Mouse (Mus musculus) MEL-GATA-1-ER (cell line): Measurements from ENCODE around the gene Cyp2c67.
"Not testable (repeated sequence)": the region's sequence is repeated elsewhere in the genome, so short reads cannot be mapped to it uniquely, and the experiment has no call there.

Experiments
- DNase-seq: peaks from one replicate; pipeline ENCODE4 v3.0.0-alpha.2; 2012; ENCODE audit warnings: low read depth; ENCODE audit errors: extremely low read depth

The Cyp2c67 gene

DNA sequence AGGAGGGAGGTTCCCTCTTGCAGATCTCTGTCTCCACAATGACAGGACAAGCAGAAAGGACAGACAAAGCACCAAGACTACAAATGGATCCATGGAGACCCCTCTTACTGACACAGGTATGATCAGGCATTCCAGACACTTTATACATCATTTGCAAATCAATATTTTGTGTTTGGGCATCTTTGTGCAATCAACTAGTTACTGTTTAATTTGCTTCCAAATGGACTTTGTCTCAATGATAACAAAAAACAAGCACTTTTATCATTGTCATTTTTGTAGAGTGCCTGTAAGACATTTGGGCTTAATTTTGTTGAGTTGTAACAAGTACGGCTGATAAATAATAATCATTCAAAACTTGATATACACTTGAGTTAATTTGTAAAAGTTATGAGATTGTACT, at the start of gene Cyp2c67:
Gene Cyp2c67, minus strand, starts transcription at position 114 of the 400 bp plus-strand sequence.
- DNase-seq, result no peak

DNA sequence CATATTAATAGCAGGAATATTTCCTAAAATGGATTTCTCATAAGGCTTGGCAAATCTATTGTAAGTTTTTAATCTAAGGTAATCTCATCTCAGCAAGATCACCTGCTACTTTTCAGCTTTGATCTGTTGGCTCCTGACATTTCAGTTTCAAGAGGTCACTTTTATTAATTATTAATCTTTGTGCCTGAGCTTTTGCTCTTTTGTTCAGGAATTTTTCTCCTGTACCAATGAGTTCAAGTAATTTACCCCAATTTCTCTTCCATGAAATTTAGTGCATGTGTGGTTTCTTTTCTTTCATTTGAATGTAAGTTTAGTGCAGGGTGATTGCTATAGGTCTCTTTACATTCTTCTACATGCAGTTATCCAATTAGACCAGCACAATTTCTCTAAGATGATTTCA, 16.8 kb upstream of the Cyp2c67 start:
- not testable (repeated sequence) for DNase-seq

DNA sequence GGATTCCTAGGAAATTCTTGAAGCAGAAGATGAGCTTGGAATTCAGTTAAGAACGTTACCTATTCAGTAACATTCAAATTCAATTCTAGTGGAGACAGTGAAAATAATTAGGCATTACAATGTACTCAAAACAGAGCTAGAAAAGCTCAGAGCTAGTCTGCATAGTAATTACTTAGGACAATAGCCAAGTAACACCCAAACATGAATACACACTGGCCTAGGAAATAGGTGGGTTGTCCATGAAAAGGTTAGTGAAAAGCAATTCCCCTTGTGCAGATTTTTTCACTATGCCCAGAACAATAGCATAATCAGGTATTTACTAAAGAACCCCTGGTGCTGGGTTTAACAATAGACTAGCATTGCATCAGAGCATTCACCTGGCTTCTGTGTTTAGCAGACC, 3.5 kb upstream of the Cyp2c67 start:
- DNase-seq, result no peak

DNA sequence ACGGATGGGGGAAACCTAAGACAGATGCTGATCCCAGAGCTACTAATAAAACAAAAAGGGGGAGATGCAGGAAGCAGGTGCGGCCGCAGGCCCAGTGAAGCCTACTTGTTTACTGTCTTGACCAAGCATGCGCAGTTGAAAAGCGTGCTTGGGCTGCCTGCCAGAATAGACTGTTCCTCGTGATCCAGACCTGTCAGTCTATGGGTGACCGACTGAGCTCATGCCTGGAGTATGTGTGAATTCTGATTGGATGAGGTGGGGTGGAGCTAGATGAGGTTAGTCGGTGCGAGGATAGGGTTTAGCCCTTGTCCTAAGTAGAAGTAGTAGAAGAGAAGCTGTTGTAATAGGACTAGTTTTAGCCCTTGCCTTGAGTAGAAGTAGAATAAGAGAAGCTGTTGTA, 1.3 kb downstream of the Cyp2c67 start:
- no peak for DNase-seq

DNA sequence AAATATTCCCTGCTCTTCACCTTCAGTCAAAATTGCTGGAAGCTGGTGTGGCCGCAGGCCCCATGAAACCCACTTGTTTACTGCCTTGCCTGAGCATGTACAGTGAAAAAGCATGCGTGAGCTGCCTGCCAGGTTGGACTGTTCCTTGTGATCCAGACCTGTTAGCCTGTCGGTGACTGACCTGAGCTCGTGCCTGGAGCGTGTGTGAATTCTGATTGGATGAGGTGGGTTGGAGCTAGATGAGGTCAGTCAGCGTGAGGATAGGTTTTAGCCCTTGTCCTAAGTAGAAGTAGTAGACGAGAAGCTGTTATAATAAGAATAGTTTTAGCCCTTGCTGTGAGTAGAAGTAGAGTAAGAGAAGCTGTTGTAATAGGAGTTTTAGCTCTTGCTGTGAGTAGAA, 4.3 kb downstream of the Cyp2c67 start:
- not testable (repeated sequence) for DNase-seq
